Mouse (Mus musculus) heart, embryonic 14.5 days (tissue): ENCODE measurements at regions not wholly inside any gene's neighbourhood (a gene's known extent, or its start where the extent isn't known, plus 50 kb on each side); places are given as distances from the start of the nearest gene placed in this dataset.

Experiments used
- ATAC-seq: fragments of 200-750 bp; cut with Nextera tagmentation; 2 replicates; pipeline ENCODE4 v1.8.0; 2017; ENCODE audit warnings: low read depth, moderate TSS enrichment; ENCODE audit not compliant: insufficient number of reproducible peaks, insufficient read depth, low FRiP score
- H3K27ac ChIP-seq, 2 experiments: fragments of 200-500 bp in 1 of 2; fragments of 300-500 bp in 1 of 2; sonication (generic) in 1 of 2; replicated peaks in 1 of 2; 2 replicates each; pipeline ENCODE4 v1.5.1; 2012 to 2014; ENCODE audit warnings: low read depth in 2 of 2, low read length in 2 of 2, control low read depth in 1 of 2, mild to moderate bottlenecking in 1 of 2, mixed read lengths in 1 of 2; ENCODE audit not compliant: control insufficient read depth in 1 of 2, insufficient read depth in 1 of 2
- H3K27me3 ChIP-seq: fragments of 300-500 bp; sonication (generic); 2 replicates; pipeline ENCODE4 v1.6.1; 2014; ENCODE audit warnings: mild to moderate bottlenecking, low read length, control low read depth; ENCODE audit not compliant: control insufficient read depth, insufficient read depth
- H3K36me3 ChIP-seq: fragments of 300-500 bp; sonication (generic); 2 replicates; pipeline ENCODE4 v1.6.1; 2014; ENCODE audit warnings: mild to moderate bottlenecking, control low read depth, low read length, mixed read lengths; ENCODE audit not compliant: control insufficient read depth, insufficient read depth
- H3K4me1 ChIP-seq, 2 experiments: fragments of 200-500 bp in 1 of 2; fragments of 300-500 bp in 1 of 2; sonication (generic) in 1 of 2; 2 replicates each; pipeline ENCODE4 v1.6.1; 2012 to 2014; ENCODE audit warnings: low read length in 2 of 2, control low read depth in 1 of 2, mixed read lengths in 1 of 2; ENCODE audit not compliant: control insufficient read depth in 2 of 2, insufficient read depth in 2 of 2
- H3K4me2 ChIP-seq: fragments of 300-500 bp; sonication (generic); 2 replicates; pipeline ENCODE4 v1.6.1; 2014; ENCODE audit warnings: mild to moderate bottlenecking, low read length
- H3K4me3 ChIP-seq, 2 experiments: fragments of 200-500 bp in 1 of 2; fragments of 300-500 bp in 1 of 2; sonication (generic) in 1 of 2; 2 replicates each; pipeline ENCODE4 v1.5.1; 2012 to 2014; ENCODE audit warnings: low read length in 2 of 2, mild to moderate bottlenecking in 2 of 2, control low read depth in 1 of 2, low read depth in 1 of 2, moderate library complexity in 1 of 2; ENCODE audit not compliant: control insufficient read depth in 1 of 2, insufficient read depth in 1 of 2
- H3K9ac ChIP-seq: fragments of 300-500 bp; sonication (generic); 2 replicates; pipeline ENCODE4 v1.6.1; 2014; ENCODE audit warnings: mild to moderate bottlenecking, low read length
- H3K9me3 ChIP-seq: fragments of 300-500 bp; sonication (generic); 2 replicates; pipeline ENCODE4 v1.6.1; 2016; ENCODE audit warnings: low read length, control low read depth; ENCODE audit not compliant: control insufficient read depth
- WGBS: fragments of 180-500 bp; shearing (Covaris S2); extraction: QIAGEN DNeasy Blood & Tissue Kit; methylation state at CpG from one replicate; pipeline ENCODE4 v1.1.7; 2014; 5-methylcytosine and 5-hydroxymethylcytosine counted together

- no peaks in the 10 kb centered on the region for H3K36me3 ChIP-seq
- 72% methylated on average over 1 of the region's 1 CpGs for WGBS
- no peaks in the 10 kb centered on the region for H3K9me3 ChIP-seq
- H3K9ac ChIP-seq: no peak overlapping the region
- H3K27me3 ChIP-seq: no peaks in the 10 kb centered on the region
- no peak overlapping the region for H3K4me3 ChIP-seq
- no peaks in the 10 kb centered on the region for H3K4me1 ChIP-seq
- no peak overlapping the region for H3K27ac ChIP-seq
- no peak overlapping the region for H3K4me2 ChIP-seq
- no peak for ATAC-seq
These were observed 367.4 kb upstream of the Arhgap42 start for GRCm38 (mm10) chr9:9606322-9606721.

- Histone ChIP-seq H3K27ac (no peak overlapping the region), H3K36me3 (no peaks in the 10 kb centered on the region), H3K4me3 (no peak overlapping the region), H3K4me1 (no peaks in the 10 kb centered on the region), H3K4me2 (no peak overlapping the region), H3K27me3 (no peaks in the 10 kb centered on the region), H3K9ac (no peak overlapping the region), H3K9me3 (no peaks in the 10 kb centered on the region)
- no peak for ATAC-seq
These were observed 352.4 kb upstream of the Arhgap42 start for GRCm38 (mm10) chr9:9591263-9591662.

GRCm38 (mm10) chr9:9583011-9583605, 344.2 kb upstream of the Arhgap42 start:
- H3K36me3 ChIP-seq: no peaks in the 10 kb centered on the region
- no peaks in the 10 kb centered on the region for H3K27me3 ChIP-seq
- H3K9me3 ChIP-seq: no peaks in the 10 kb centered on the region
- no peaks in the 10 kb centered on the region for H3K4me1 ChIP-seq
- H3K4me3 ChIP-seq: no peak overlapping the region
- 55% methylated on average over 2 of the region's 2 CpGs for WGBS
- H3K27ac ChIP-seq: no peak overlapping the region
- H3K4me2 ChIP-seq: no peak overlapping the region
- ATAC-seq: no peak
- no peak overlapping the region for H3K9ac ChIP-seq

GRCm38 (mm10) chr9:9582301-9583010, 343.6 kb upstream of the Arhgap42 start:
- no peak overlapping the region for H3K4me2 ChIP-seq
- no peaks in the 10 kb centered on the region for H3K9me3 ChIP-seq
- no peak overlapping the region for H3K27ac ChIP-seq
- ATAC-seq: no peak
- WGBS: 74% methylated on average over 3 of the region's 3 CpGs
- no peaks in the 10 kb centered on the region for H3K36me3 ChIP-seq
- H3K27me3 ChIP-seq: no peaks in the 10 kb centered on the region
- no peak overlapping the region for H3K4me3 ChIP-seq
- no peaks in the 10 kb centered on the region for H3K4me1 ChIP-seq
- H3K9ac ChIP-seq: no peak overlapping the region

- no peaks in the 10 kb centered on the region for H3K9me3 ChIP-seq
- H3K9ac ChIP-seq: no peak overlapping the region
- 79% methylated on average over 5 of the region's 5 CpGs for WGBS
- no peak for ATAC-seq
- H3K27ac ChIP-seq: no peak overlapping the region
- H3K4me2 ChIP-seq: no peak overlapping the region
- H3K4me3 ChIP-seq: no peak overlapping the region
- no peaks in the 10 kb centered on the region for H3K27me3 ChIP-seq
- H3K4me1 ChIP-seq: no peaks in the 10 kb centered on the region
- no peaks in the 10 kb centered on the region for H3K36me3 ChIP-seq
These were observed 329.2 kb upstream of the Arhgap42 start for GRCm38 (mm10) chr9:9568040-9568649.

- H3K4me2 ChIP-seq: no peak overlapping the region
- no peaks in the 10 kb centered on the region for H3K36me3 ChIP-seq
- H3K4me3 ChIP-seq: no peak overlapping the region
- no peak for ATAC-seq
- H3K9me3 ChIP-seq: no peaks in the 10 kb centered on the region
- no peaks in the 10 kb centered on the region for H3K4me1 ChIP-seq
- no peaks in the 10 kb centered on the region for H3K27me3 ChIP-seq
- H3K27ac ChIP-seq: no peak overlapping the region
- H3K9ac ChIP-seq: no peak overlapping the region
These were observed 325.6 kb upstream of the Arhgap42 start for GRCm38 (mm10) chr9:9564551-9564950.

- no peaks in the 10 kb centered on the region for H3K9me3 ChIP-seq
- ATAC-seq: no peak
- no peak overlapping the region for H3K4me3 ChIP-seq
- H3K9ac ChIP-seq: no peak overlapping the region
- H3K27me3 ChIP-seq: no peaks in the 10 kb centered on the region
- no peak overlapping the region for H3K27ac ChIP-seq
- no peaks in the 10 kb centered on the region for H3K36me3 ChIP-seq
- H3K4me1 ChIP-seq: no peaks in the 10 kb centered on the region
- no peak overlapping the region for H3K4me2 ChIP-seq
These were observed 309.8 kb upstream of the Arhgap42 start for GRCm38 (mm10) chr9:9548657-9549056.
